Mouse (Mus musculus) embryonic facial prominence, embryonic 15.5 days (tissue): Measurements from ENCODE around the gene Arcn1. TPM values are rescaled to one million over a fixed set of nuclear protein-coding genes. Genes with fewer than 3 reads are reported as not detected.

Experiments used
- ATAC-seq: fragments of 200-750 bp; cut with Nextera tagmentation; 2 replicates; pipeline ENCODE4 v1.8.0; 2017; ENCODE audit warnings: low read depth, moderate TSS enrichment; ENCODE audit not compliant: insufficient number of reproducible peaks, low FRiP score, low TSS enrichment
- H3K27ac ChIP-seq: fragments of 300-500 bp; sonication (generic); replicated peaks from 2 replicates; pipeline ENCODE4 v1.5.1; 2015; ENCODE audit warnings: mild to moderate bottlenecking, inconsistent platforms
- H3K27me3 ChIP-seq: fragments of 300-500 bp; sonication (generic); 2 replicates; pipeline ENCODE4 v1.6.1; 2015; ENCODE audit warnings: inconsistent platforms
- H3K36me3 ChIP-seq: fragments of 300-500 bp; sonication (generic); 2 replicates; pipeline ENCODE4 v1.6.1; 2015; ENCODE audit warnings: mild to moderate bottlenecking, inconsistent platforms
- H3K4me1 ChIP-seq: fragments of 300-500 bp; sonication (generic); 2 replicates; pipeline ENCODE4 v1.6.1; 2015; ENCODE audit warnings: inconsistent platforms
- H3K4me2 ChIP-seq: fragments of 300-500 bp; sonication (generic); replicated peaks from 2 replicates; pipeline ENCODE4 v1.6.1; 2015; ENCODE audit warnings: mild to moderate bottlenecking, inconsistent platforms
- H3K4me3 ChIP-seq: fragments of 300-500 bp; sonication (generic); replicated peaks from 2 replicates; pipeline ENCODE4 v1.5.1; 2015; ENCODE audit warnings: mild to moderate bottlenecking, inconsistent platforms
- H3K9ac ChIP-seq: fragments of 300-500 bp; sonication (generic); 2 replicates; pipeline ENCODE4 v1.6.1; 2015; ENCODE audit warnings: inconsistent platforms
- H3K9me3 ChIP-seq: fragments of 300-500 bp; sonication (generic); replicated peaks from 2 replicates; pipeline ENCODE4 v1.6.1; 2016; ENCODE audit warnings: inconsistent platforms
- WGBS: fragments of 180-500 bp; shearing (Covaris S2); methylation state at CpG from one replicate; pipeline ENCODE4 v1.1.7; 2015; 5-methylcytosine and 5-hydroxymethylcytosine counted together
- polyA plus RNA-seq: library from polyadenylated mRNA; unstranded; fragments of >200 nt; fragmentation: Nextera tagmentation; extraction: Ambion mirVana; gene quantifications from 2 replicates; pipeline ENCODE4 v1.2.1, GENCODE M21; 2015

The Arcn1 gene
- polyA plus RNA-seq, 1 experiment from 2014 or later = 195 TPM

DNA sequence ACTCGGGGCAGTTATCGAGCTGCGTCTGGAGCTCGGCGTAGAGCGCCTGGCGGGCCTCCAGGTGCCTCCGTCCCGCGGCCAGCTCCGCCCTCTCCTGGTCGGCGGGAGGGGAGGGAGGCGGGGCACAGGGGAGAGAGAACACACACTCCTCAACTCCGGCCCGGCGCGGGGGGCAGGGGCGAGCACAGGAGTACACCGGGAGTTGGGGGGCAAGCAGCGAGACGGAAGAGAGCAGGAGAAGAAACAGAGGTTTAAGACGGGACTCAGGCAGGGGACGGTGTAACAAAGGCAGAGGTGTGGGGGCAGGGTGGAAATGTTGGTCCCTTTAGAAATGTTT, 59.2 kb downstream of the Arcn1 start:
- peak overlapping the region; percentile 74 for H3K4me2 ChIP-seq
- no peaks in the 10 kb centered on the region for H3K27me3 ChIP-seq
- peaks cover 73% of the 10 kb centered on the region for H3K36me3 ChIP-seq
- peak overlapping the region; percentile 48 for H3K4me3 ChIP-seq
- ATAC-seq = peak; percentile 78
- peak overlapping the region; percentile 28; the same call in 1 of the 2 replicates for H3K9ac ChIP-seq
- WGBS = 3% methylated on average over 20 of the region's 24 CpGs
- H3K4me1 ChIP-seq = peaks cover 43% of the 10 kb centered on the region
- peak overlapping the region; percentile 68 for H3K27ac ChIP-seq
- H3K9me3 ChIP-seq = no peaks in the 10 kb centered on the region

DNA sequence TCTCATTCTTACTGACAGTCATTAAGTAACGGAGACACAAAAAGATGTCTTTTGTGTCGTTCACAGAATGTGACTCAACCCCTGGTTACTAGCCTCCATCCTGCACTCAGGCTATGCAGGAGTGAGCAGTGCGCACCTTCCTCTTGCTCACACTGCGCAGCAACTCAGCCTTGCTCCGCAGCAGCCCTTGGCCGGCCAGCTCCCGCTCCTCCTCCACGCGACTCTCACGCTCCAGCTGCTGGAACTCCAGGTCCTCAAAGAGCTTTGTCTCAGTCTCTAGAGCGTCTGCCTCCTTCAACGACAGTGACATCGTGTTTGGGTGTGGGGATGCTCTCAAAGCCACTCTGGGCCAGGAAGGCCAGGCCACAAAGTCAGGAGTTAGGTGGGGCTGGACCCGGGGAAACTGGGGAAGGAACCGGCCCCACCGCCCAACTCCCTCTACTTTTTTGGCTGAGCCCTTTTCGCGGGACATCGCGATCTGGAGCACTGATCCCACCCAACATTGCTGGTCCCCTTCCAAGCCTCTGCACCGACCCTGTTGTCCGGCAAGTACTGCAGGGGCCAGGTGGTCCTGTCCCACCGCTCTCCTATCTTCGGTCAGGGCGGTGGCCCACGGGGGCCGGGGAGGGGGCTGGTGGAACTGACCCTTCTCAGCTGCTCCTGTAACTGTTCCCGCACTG, 59.8 kb downstream of the Arcn1 start:
- Histone ChIP-seq H3K4me2 (peak overlapping the region; percentile 74), H3K27me3 (no peaks in the 10 kb centered on the region), H3K27ac (peak overlapping the region; percentile 68), H3K9ac (peak overlapping the region; percentile 28), H3K9me3 (no peaks in the 10 kb centered on the region), H3K4me3 (peak overlapping the region; percentile 48), H3K36me3 (peaks cover 73% of the 10 kb centered on the region), H3K4me1 (peaks cover 39% of the 10 kb centered on the region)
- no peak for ATAC-seq
- 29% methylated on average over 28 of the region's 28 CpGs for WGBS

GRCm38 (mm10) chr9:44699730-44700129, 67.9 kb downstream of the Arcn1 start:
- Histone ChIP-seq H3K27me3 (no peaks in the 10 kb centered on the region), H3K4me1 (no peaks in the 10 kb centered on the region), H3K36me3 (peaks cover 98% of the 10 kb centered on the region), H3K4me2 (no peak overlapping the region), H3K4me3 (no peak overlapping the region), H3K27ac (no peak overlapping the region), H3K9ac (no peak overlapping the region), H3K9me3 (no peaks in the 10 kb centered on the region)
- WGBS = 86% methylated on average over 5 of the region's 5 CpGs
- ATAC-seq = no peak

DNA sequence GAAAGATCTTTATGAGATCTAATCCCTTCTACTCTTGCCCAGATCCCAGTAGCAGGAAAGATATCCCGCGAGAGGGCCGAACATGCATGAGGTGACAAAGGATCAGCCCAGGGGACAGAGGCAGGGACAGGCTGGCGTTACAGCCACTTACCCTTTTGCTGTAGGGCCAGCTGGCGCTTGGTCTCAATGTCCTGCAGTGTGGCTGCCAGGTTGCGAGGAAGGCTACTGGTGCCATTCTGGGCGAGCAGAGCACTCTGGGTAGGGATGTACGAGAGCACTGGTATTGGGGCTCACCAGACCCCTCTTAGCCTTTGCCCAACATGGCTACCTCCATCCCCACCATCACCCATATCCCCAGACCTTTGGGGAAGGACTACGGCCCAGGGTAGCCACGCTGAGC, 68.4 kb downstream of the Arcn1 start:
- WGBS = 89% methylated on average over 10 of the region's 10 CpGs
- H3K36me3 ChIP-seq = peaks cover 98% of the 10 kb centered on the region
- H3K4me3 ChIP-seq = no peak overlapping the region
- H3K9ac ChIP-seq = no peak overlapping the region
- no peaks in the 10 kb centered on the region for H3K9me3 ChIP-seq
- no peaks in the 10 kb centered on the region for H3K27me3 ChIP-seq
- no peak for ATAC-seq
- H3K4me1 ChIP-seq = no peaks in the 10 kb centered on the region
- no peak overlapping the region for H3K4me2 ChIP-seq
- no peak overlapping the region for H3K27ac ChIP-seq

DNA sequence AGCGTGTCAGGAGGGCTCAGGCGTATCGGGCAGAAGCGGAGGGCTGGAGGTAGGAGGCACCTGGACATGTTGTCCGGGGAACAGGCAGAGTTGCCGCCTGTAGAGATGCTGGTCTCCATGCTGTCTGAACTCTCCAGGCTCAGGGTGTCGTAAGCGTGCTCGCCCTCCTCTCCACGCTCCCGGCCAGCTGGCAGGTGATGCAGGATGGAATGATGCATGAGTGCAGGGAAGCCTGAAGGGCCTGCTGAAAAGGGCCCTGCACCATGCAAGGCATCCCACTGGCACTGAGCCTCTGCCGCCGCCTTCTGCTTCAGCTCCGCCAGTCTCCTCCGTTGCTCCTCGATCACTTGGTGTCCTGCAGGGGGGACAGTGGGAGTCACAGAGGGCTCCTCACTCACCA, 69.8 kb downstream of the Arcn1 start:
- no peak overlapping the region for H3K9ac ChIP-seq
- H3K9me3 ChIP-seq = no peaks in the 10 kb centered on the region
- H3K27ac ChIP-seq = no peak overlapping the region
- no peak overlapping the region for H3K4me2 ChIP-seq
- H3K4me1 ChIP-seq = no peaks in the 10 kb centered on the region
- no peaks in the 10 kb centered on the region for H3K27me3 ChIP-seq
- peaks cover 98% of the 10 kb centered on the region for H3K36me3 ChIP-seq
- no peak for ATAC-seq
- 94% methylated on average over 16 of the region's 16 CpGs for WGBS
- no peak overlapping the region for H3K4me3 ChIP-seq

- H3K27ac ChIP-seq = no peak overlapping the region
- ATAC-seq = no peak
- no peak overlapping the region for H3K9ac ChIP-seq
- H3K36me3 ChIP-seq = peaks cover 86% of the 10 kb centered on the region
- no peak overlapping the region for H3K4me2 ChIP-seq
- no peaks in the 10 kb centered on the region for H3K9me3 ChIP-seq
- H3K4me1 ChIP-seq = peaks cover 17% of the 10 kb centered on the region; the same call in 1 of the 2 replicates
- H3K4me3 ChIP-seq = no peak overlapping the region
- H3K27me3 ChIP-seq = no peaks in the 10 kb centered on the region
- WGBS = 83% methylated on average over 11 of the region's 11 CpGs
These were observed 74.6 kb downstream of the Arcn1 start for GRCm38 (mm10) chr9:44693071-44693470.

DNA sequence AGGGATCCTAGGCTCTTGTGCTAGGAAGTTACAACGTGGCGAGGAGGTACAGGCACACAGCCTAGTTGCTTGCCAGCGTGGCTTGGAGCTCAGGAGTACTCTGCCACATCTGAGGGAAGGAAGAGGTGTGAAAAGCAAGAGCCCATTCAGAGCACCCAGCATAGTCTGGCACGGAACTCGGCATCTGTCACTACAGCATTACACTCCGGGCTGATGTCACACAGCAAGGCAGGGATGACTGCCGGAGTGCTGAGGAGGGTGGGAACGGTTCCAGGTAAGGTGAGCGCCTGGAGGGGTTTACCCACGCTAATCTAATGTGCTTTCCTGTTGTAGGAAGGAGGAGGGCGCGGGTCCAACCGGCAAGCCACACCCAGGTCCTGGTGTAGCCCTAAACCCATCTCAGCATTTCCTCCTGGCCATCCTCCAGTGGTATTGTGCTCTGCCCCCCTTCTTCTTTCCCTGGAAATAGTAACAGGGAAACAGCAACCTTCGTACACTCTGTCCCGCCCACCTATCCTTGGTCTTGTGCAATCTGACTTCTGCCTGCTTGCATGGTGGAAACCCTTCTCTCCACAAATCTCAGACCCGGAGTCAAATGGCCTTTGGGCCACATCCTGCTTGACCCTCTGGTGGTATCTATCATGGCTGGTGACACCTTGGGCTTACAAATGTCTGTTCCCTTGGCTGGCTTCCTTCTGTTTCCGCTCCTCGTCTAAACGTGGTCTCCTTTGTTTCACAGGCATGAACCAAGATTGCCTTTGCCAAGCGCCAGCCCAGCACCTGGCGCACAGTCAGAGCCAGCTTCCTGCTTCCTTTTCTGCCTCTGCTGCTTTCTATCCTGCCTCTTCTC, 75.7 kb downstream of the Arcn1 start:
- Histone ChIP-seq H3K4me1 (peaks cover 17% of the 10 kb centered on the region; the same call in 1 of the 2 replicates), H3K4me3 (no peak overlapping the region), H3K9ac (no peak overlapping the region), H3K9me3 (no peaks in the 10 kb centered on the region), H3K36me3 (peaks cover 86% of the 10 kb centered on the region), H3K27me3 (no peaks in the 10 kb centered on the region), H3K27ac (peak overlapping the region; percentile 72), H3K4me2 (no peak overlapping the region)
- ATAC-seq = peak; percentile 20
- 65% methylated on average over 21 of the region's 21 CpGs for WGBS

Other genes starting within 250 kb of the Arcn1 start
- gene Cxcr5, start 206.0 kb downstream of the Arcn1 start, polyA plus RNA-seq = 0.29 and 0.49 TPM in 2 replicates
- 15.3 and 19.7 TPM in 2 replicates for gene Ddx6, start 163.0 kb downstream of the Arcn1 start, polyA plus RNA-seq
- not detected in 2 replicates for gene Treh, start 94.6 kb downstream of the Arcn1 start, polyA plus RNA-seq
- 38.6 and 39.0 TPM in 2 replicates for gene Phldb1, start 32.6 kb downstream of the Arcn1 start, polyA plus RNA-seq
- gene Ift46, start 63 bp upstream of the Arcn1 start, polyA plus RNA-seq = 107 and 125 TPM in 2 replicates
- 2.5 and 2.6 TPM in 2 replicates for gene Tmem25, start 31.5 kb upstream of the Arcn1 start, polyA plus RNA-seq
- gene Ttc36, start 35.2 kb upstream of the Arcn1 start, polyA plus RNA-seq = 0.31 TPM in 1 of 2 replicates, not detected in the other
- 15.6 and 17.7 TPM in 2 replicates for gene Kmt2a, start 113.5 kb upstream of the Arcn1 start, polyA plus RNA-seq
- 655 and 705 TPM in 2 replicates for gene Atp5l, start 152.9 kb upstream of the Arcn1 start, polyA plus RNA-seq
- gene Ube4a, start 197.8 kb upstream of the Arcn1 start, polyA plus RNA-seq = 23.6 and 25.7 TPM in 2 replicates
- 0.29 and 0.33 TPM in 2 replicates for gene Cd3g, start 212.6 kb upstream of the Arcn1 start, polyA plus RNA-seq
- not detected in 2 replicates for gene Cd3d, start 213.9 kb upstream of the Arcn1 start, polyA plus RNA-seq
- 0.11 and 0.23 TPM in 2 replicates for gene Cd3e, start 241.8 kb upstream of the Arcn1 start, polyA plus RNA-seq